Mouse (Mus musculus) stomach, embryonic 16.5 days (tissue): ENCODE results near the gene Ostm1. TPM values are rescaled to one million over a fixed set of nuclear protein-coding genes. Genes with fewer than 3 reads are reported as not detected.

Experiments
- ATAC-seq: fragments of 200-750 bp; cut with Nextera tagmentation; 2 replicates; pipeline ENCODE4 v1.8.0; 2017; ENCODE audit warnings: moderate number of reproducible peaks, moderate TSS enrichment; ENCODE audit not compliant: insufficient read depth, low FRiP score
- H3K27ac ChIP-seq: fragments of 300-500 bp; sonication (generic); 2 replicates; pipeline ENCODE4 v1.5.1; 2014; ENCODE audit warnings: low read length
- H3K27me3 ChIP-seq: fragments of 300-500 bp; sonication (generic); 2 replicates; pipeline ENCODE4 v1.6.1; 2014; ENCODE audit warnings: low read length, control low read depth, mixed read lengths; ENCODE audit not compliant: control insufficient read depth, insufficient read depth
- H3K36me3 ChIP-seq: fragments of 300-500 bp; sonication (generic); 2 replicates; pipeline ENCODE4 v1.6.1; 2014; ENCODE audit warnings: low read length; ENCODE audit not compliant: control insufficient read depth, insufficient read depth
- H3K4me1 ChIP-seq: fragments of 300-500 bp; sonication (generic); 2 replicates; pipeline ENCODE4 v1.6.1; 2014; ENCODE audit warnings: low read length, control low read depth, mixed read lengths; ENCODE audit not compliant: control insufficient read depth, insufficient read depth
- H3K4me2 ChIP-seq: fragments of 300-500 bp; sonication (generic); 2 replicates; pipeline ENCODE4 v1.6.1; 2014; ENCODE audit warnings: low read depth, low read length, mixed read lengths
- H3K4me3 ChIP-seq: fragments of 300-500 bp; sonication (generic); replicated peaks from 2 replicates; pipeline ENCODE4 v1.5.1; 2014; ENCODE audit warnings: mild to moderate bottlenecking, low read length
- H3K9ac ChIP-seq: fragments of 300-500 bp; sonication (generic); 2 replicates; pipeline ENCODE4 v1.6.1; 2014; ENCODE audit warnings: low read length
- H3K9me3 ChIP-seq: fragments of 300-500 bp; sonication (generic); replicated peaks from 2 replicates; pipeline ENCODE4 v1.6.1; 2016; ENCODE audit warnings: low read length, control low read depth; ENCODE audit not compliant: control insufficient read depth
- WGBS: fragments of 180-500 bp; shearing (Covaris S2); extraction: QIAGEN DNeasy Blood & Tissue Kit; methylation state at CpG from one replicate; pipeline ENCODE4 v1.1.7; 2014; 5-methylcytosine and 5-hydroxymethylcytosine counted together
- polyA plus RNA-seq: library from polyadenylated mRNA; unstranded; fragments of >200 nt; fragmentation: Nextera tagmentation; extraction: Ambion mirVana; gene quantifications from 2 replicates; pipeline ENCODE4 v1.2.1, GENCODE M21; 2015

Gene Ostm1
- polyA plus RNA-seq, 1 experiment from 2014 or later = 13.8 TPM

- WGBS = 2% methylated on average over 19 of the region's 19 CpGs
- Histone ChIP-seq H3K36me3 (no peaks in the 10 kb centered on the region), H3K4me1 (peaks cover 11% of the 10 kb centered on the region; the same call in 1 of the 2 replicates), H3K27me3 (peaks cover 92% of the 10 kb centered on the region), H3K4me3 (no peak overlapping the region), H3K27ac (no peak overlapping the region), H3K4me2 (no peak overlapping the region), H3K9me3 (0 out of 2 replicates have a peak, but pooled peaks cover 3% of the 10 kb centered on the region), H3K9ac (no peak overlapping the region)
- ATAC-seq = no peak
Observed at GRCm38 (mm10) chr10:42590261-42591184, 6.9 kb downstream of the Ostm1 start.

- WGBS = under 1% methylated on average over 67 of the region's 67 CpGs
- peak overlapping the region; percentile 41 for H3K4me2 ChIP-seq
- H3K27ac ChIP-seq = no peak overlapping the region
- H3K4me3 ChIP-seq = peak overlapping the region; percentile 34
- H3K9me3 ChIP-seq = 0 out of 2 replicates have a peak, but pooled peaks cover under 1% of the 10 kb centered on the region
- H3K36me3 ChIP-seq = no peaks in the 10 kb centered on the region
- peaks cover 11% of the 10 kb centered on the region; the same call in 1 of the 2 replicates for H3K4me1 ChIP-seq
- ATAC-seq = no peak
- H3K9ac ChIP-seq = no peak overlapping the region
- peaks cover 89% of the 10 kb centered on the region for H3K27me3 ChIP-seq
Observed at GRCm38 (mm10) chr10:42591185-42591992, 7.8 kb downstream of the Ostm1 start.

GRCm38 (mm10) chr10:42591993-42592686, 8.5 kb downstream of the Ostm1 start:
- Histone ChIP-seq H3K27ac (no peak overlapping the region), H3K27me3 (peaks cover 86% of the 10 kb centered on the region), H3K9me3 (no peaks in the 10 kb centered on the region), H3K36me3 (no peaks in the 10 kb centered on the region), H3K9ac (no peak overlapping the region), H3K4me2 (peak overlapping the region; percentile 41), H3K4me3 (peak overlapping the region; percentile 34), H3K4me1 (peaks cover 11% of the 10 kb centered on the region; the same call in 1 of the 2 replicates)
- 1% methylated on average over 25 of the region's 25 CpGs for WGBS
- no peak for ATAC-seq

GRCm38 (mm10) chr10:42593201-42593600, 9.6 kb downstream of the Ostm1 start:
- Histone ChIP-seq H3K4me1 (peaks cover 11% of the 10 kb centered on the region; the same call in 1 of the 2 replicates), H3K9me3 (no peaks in the 10 kb centered on the region), H3K36me3 (no peaks in the 10 kb centered on the region), H3K27ac (no peak overlapping the region), H3K9ac (no peak overlapping the region), H3K4me3 (no peak overlapping the region), H3K4me2 (no peak overlapping the region), H3K27me3 (peaks cover 82% of the 10 kb centered on the region)
- ATAC-seq = no peak
- 18% methylated on average over 7 of the region's 7 CpGs for WGBS

GRCm38 (mm10) chr10:42598615-42599014, 15.0 kb downstream of the Ostm1 start:
- H3K9ac ChIP-seq = no peak overlapping the region
- no peak overlapping the region for H3K27ac ChIP-seq
- no peak for ATAC-seq
- H3K9me3 ChIP-seq = no peaks in the 10 kb centered on the region; the same call in 1 of the 2 replicates
- WGBS = 78% methylated on average over 8 of the region's 8 CpGs
- no peak overlapping the region for H3K4me3 ChIP-seq
- no peak overlapping the region for H3K4me2 ChIP-seq
- no peaks in the 10 kb centered on the region for H3K4me1 ChIP-seq
- no peaks in the 10 kb centered on the region for H3K36me3 ChIP-seq
- peaks cover 38% of the 10 kb centered on the region for H3K27me3 ChIP-seq

GRCm38 (mm10) chr10:42601556-42601955, 17.9 kb downstream of the Ostm1 start:
- ATAC-seq = no peak
- Histone ChIP-seq H3K4me1 (no peaks in the 10 kb centered on the region), H3K27me3 (peaks cover 16% of the 10 kb centered on the region), H3K9ac (no peak overlapping the region), H3K36me3 (no peaks in the 10 kb centered on the region), H3K4me3 (no peak overlapping the region), H3K27ac (no peak overlapping the region), H3K4me2 (no peak overlapping the region), H3K9me3 (peaks cover 5% of the 10 kb centered on the region)
- 24% methylated on average over 10 of the region's 10 CpGs for WGBS

- 62% methylated on average over 2 of the region's 2 CpGs for WGBS
- Histone ChIP-seq H3K36me3 (no peaks in the 10 kb centered on the region), H3K9me3 (peaks cover 5% of the 10 kb centered on the region), H3K4me1 (no peaks in the 10 kb centered on the region), H3K27me3 (peaks cover 12% of the 10 kb centered on the region), H3K9ac (no peak overlapping the region), H3K4me3 (no peak overlapping the region), H3K27ac (no peak overlapping the region), H3K4me2 (no peak overlapping the region)
- ATAC-seq = no peak
Observed at GRCm38 (mm10) chr10:42604874-42605273, 21.3 kb downstream of the Ostm1 start.

- no peak overlapping the region for H3K27ac ChIP-seq
- ATAC-seq = no peak
- H3K4me2 ChIP-seq = no peak overlapping the region
- no peak overlapping the region for H3K4me3 ChIP-seq
- H3K9me3 ChIP-seq = peaks cover 5% of the 10 kb centered on the region
- 73% methylated on average over 4 of the region's 4 CpGs for WGBS
- no peak overlapping the region for H3K9ac ChIP-seq
- no peaks in the 10 kb centered on the region for H3K36me3 ChIP-seq
- peaks cover 22% of the 10 kb centered on the region for H3K27me3 ChIP-seq
- no peaks in the 10 kb centered on the region for H3K4me1 ChIP-seq
Observed at GRCm38 (mm10) chr10:42606757-42607156, 23.1 kb downstream of the Ostm1 start.
